Mouse (Mus musculus) olfactory bulb, adult 2 months (tissue): Measurements from ENCODE around the gene Saa4.

Experiments
- CTCF ChIP-seq: fragments of 200-500 bp; IDR thresholded peaks from 2 replicates; pipeline ENCODE4 v1.5.1; 2012; ENCODE audit warnings: low read depth, mild to moderate bottlenecking, low read length, moderate library complexity; ENCODE audit not compliant: insufficient read depth
- POLR2A ChIP-seq: fragments of 200-500 bp; IDR thresholded peaks from 2 replicates; pipeline ENCODE4 v1.6.1; 2012; ENCODE audit warnings: mild to moderate bottlenecking, low read depth, low read length, moderate library complexity; ENCODE audit not compliant: insufficient read depth

DNA sequence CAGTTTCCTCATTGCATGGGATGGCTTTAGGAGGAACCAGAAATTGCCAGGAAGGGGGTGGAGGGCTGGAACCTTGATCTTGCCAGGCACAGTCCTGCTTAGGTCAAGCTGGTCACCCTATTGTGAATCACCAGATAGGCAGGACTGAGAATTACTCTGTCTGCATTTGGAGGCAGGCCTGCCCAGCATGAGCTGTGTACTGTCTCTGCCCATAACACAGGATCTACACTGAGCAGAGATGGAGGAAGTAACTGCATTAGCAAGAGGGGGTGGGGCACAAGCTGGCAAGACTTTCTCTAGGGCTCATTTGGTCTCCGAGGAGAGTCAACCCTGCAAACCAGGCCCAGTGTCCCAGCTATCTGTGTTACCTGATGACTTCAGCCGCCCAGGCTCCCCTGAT is 2.6 kb upstream of the Saa4 start:
- TF ChIP-seq POLR2A (no peak), CTCF (no peak)
